Mouse (Mus musculus): ENCODE results near the gene Cope. TPM values are rescaled to one million over a fixed set of nuclear protein-coding genes. Genes with fewer than 3 reads are reported as not detected.

Gene Cope
- polyA plus RNA-seq, 1 experiment from 2014 or later, result 268 TPM

DNA sequence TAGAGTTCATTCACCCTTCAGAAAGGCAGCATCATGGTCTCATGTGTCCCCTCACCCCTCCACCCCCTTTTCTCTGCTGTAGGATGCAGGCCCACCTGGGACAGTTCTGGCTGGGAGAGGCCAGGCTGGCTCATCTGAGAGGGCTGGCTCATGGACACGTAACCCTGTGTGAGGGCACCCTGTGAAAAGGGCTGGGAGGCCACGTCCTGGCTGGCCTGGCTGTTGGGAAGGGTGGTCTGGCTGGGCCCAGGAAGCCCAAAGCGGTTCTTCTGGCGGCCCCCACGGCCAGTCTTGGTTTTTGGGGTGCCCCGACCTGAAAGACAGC, 30.5 kb downstream of the Cope start:
- WGBS, result 96% methylated on average over 6 of the region's 6 CpGs
- no peak for ATAC-seq
- Histone ChIP-seq H3K4me3 (ENCODE audit: low read depth, low read length) (no peak overlapping the region), H3K27ac (ENCODE audit: low read length) (no peak overlapping the region), H3K4me1 (ENCODE audit: control insufficient read depth, insufficient read depth, low read length) (peaks cover 10% of the 10 kb centered on the region), H3K9ac (ENCODE audit: low read depth, low read length) (no peak overlapping the region), H3K4me2 (ENCODE audit: low read length) (no peak overlapping the region), H3K9me3 (replicated peaks; ENCODE audit: control insufficient read depth, low read length, poor library complexity, severe bottlenecking) (no peaks in the 10 kb centered on the region), H3K27me3 (ENCODE audit: control insufficient read depth, insufficient read depth, low read depth, low read length) (no peaks in the 10 kb centered on the region), H3K36me3 (ENCODE audit: control insufficient read depth, insufficient read depth, low read length) (peaks cover 67% of the 10 kb centered on the region)

DNA sequence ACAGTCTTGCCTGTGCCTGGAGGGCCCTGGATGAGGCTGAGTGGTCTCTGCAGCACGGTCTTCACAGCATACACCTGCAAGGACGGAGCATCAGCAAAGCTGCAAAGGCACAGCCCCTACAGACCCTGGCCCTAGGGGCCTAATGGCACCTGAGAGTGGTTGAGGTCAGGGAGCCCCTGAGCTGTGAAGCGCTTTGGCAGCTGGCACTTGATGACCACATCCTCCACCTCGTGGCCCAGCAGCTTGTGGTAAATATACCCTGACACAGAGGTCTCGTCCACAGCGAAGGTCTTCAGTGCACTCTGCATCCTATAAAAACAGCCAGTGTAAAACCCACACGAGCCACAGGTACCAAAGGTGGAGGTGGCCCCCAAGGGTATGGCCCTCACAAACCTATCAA, 36.6 kb downstream of the Cope start:
- no peaks in the 10 kb centered on the region for H3K27me3 ChIP-seq (ENCODE audit: control insufficient read depth, insufficient read depth, low read depth, low read length)
- no peaks in the 10 kb centered on the region for H3K4me1 ChIP-seq (ENCODE audit: control insufficient read depth, insufficient read depth, low read length)
- no peak overlapping the region for H3K4me2 ChIP-seq (ENCODE audit: low read length)
- H3K9ac ChIP-seq (ENCODE audit: low read depth, low read length), result no peak overlapping the region
- WGBS, result 93% methylated on average over 7 of the region's 7 CpGs
- no peak overlapping the region for H3K27ac ChIP-seq (ENCODE audit: low read length)
- peaks cover 71% of the 10 kb centered on the region for H3K36me3 ChIP-seq (ENCODE audit: control insufficient read depth, insufficient read depth, low read length)
- H3K4me3 ChIP-seq (ENCODE audit: low read depth, low read length), result no peak overlapping the region
- ATAC-seq, result no peak
- H3K9me3 ChIP-seq (replicated peaks; ENCODE audit: control insufficient read depth, low read length, poor library complexity, severe bottlenecking), result no peaks in the 10 kb centered on the region

DNA sequence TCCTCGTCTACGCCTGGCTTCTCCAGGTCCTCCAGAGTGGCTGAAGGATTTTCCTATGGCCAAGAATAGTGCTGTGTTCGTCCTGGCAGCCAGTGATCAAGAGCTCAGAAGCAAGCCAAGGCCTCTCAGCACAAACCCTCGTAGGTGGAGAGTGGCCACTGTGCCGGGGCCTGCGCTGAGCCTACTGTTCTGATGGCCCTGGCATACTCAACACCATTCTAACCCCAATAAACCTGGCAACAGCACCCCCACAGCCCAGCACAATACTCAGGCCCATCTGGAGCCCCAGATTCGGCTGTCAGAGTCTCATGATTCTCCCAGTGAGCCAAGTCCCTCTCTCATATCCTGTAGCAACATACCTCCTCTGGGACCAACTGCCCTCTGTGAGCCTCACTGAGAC, 38.3 kb downstream of the Cope start:
- Histone ChIP-seq H3K27ac (ENCODE audit: low read length) (no peak overlapping the region), H3K4me3 (ENCODE audit: low read depth, low read length) (no peak overlapping the region), H3K4me1 (ENCODE audit: control insufficient read depth, insufficient read depth, low read length) (no peaks in the 10 kb centered on the region), H3K27me3 (ENCODE audit: control insufficient read depth, insufficient read depth, low read depth, low read length) (no peaks in the 10 kb centered on the region), H3K4me2 (ENCODE audit: low read length) (no peak overlapping the region), H3K36me3 (ENCODE audit: control insufficient read depth, insufficient read depth, low read length) (peaks cover 56% of the 10 kb centered on the region), H3K9ac (ENCODE audit: low read depth, low read length) (no peak overlapping the region), H3K9me3 (replicated peaks; ENCODE audit: control insufficient read depth, low read length, poor library complexity, severe bottlenecking) (no peaks in the 10 kb centered on the region)
- WGBS, result 90% methylated on average over 7 of the region's 7 CpGs
- no peak for ATAC-seq

DNA sequence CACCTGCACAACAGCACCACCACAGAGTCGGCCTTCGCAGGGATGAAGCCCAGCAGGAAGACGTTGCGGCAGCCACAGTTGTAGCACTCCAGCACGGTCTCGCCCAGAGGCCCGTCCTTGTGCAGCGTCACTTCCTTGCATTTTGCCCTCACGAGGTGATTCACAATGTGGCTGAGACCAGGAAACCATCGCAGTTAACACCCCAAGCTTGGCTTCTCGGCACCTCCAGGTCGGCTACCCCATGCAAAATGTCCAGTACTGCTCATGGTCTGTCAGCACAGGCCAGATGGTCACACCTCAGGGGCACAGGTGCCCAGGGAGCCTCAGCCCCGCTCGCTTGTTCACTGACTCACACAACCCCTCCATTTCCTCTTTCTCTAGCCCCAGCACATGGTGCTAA, 39.7 kb downstream of the Cope start:
- no peaks in the 10 kb centered on the region for H3K4me1 ChIP-seq (ENCODE audit: control insufficient read depth, insufficient read depth, low read length)
- H3K36me3 ChIP-seq (ENCODE audit: control insufficient read depth, insufficient read depth, low read length), result peaks cover 47% of the 10 kb centered on the region
- H3K9ac ChIP-seq (ENCODE audit: low read depth, low read length), result no peak overlapping the region
- no peak overlapping the region for H3K4me3 ChIP-seq (ENCODE audit: low read depth, low read length)
- 91% methylated on average over 14 of the region's 14 CpGs for WGBS
- H3K4me2 ChIP-seq (ENCODE audit: low read length), result no peak overlapping the region
- no peaks in the 10 kb centered on the region for H3K9me3 ChIP-seq (replicated peaks; ENCODE audit: control insufficient read depth, low read length, poor library complexity, severe bottlenecking)
- no peaks in the 10 kb centered on the region for H3K27me3 ChIP-seq (ENCODE audit: control insufficient read depth, insufficient read depth, low read depth, low read length)
- no peak overlapping the region for H3K27ac ChIP-seq (ENCODE audit: low read length)
- ATAC-seq, result no peak

DNA sequence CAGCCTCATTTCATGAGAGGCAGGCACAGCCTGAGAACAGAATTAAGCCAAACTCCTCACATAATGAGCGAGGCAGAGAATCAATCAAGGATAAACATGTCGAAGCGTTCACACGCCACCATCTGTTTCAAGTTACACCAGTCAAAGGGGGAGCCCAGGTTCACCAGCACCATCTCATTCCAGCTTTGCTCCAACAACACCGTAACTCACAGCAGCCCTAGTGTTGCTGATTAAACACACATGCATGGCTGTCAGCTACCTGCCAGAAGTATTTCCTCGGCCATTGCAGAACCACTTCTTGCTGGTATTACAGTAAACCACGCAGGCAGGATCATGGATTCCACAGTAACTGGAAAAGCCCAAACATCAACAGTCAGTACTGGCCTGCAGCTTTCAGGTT, 40.8 kb downstream of the Cope start:
- no peaks in the 10 kb centered on the region for H3K9me3 ChIP-seq (replicated peaks; ENCODE audit: control insufficient read depth, low read length, poor library complexity, severe bottlenecking)
- H3K27ac ChIP-seq (ENCODE audit: low read length), result no peak overlapping the region
- H3K4me3 ChIP-seq (ENCODE audit: low read depth, low read length), result no peak overlapping the region
- peaks cover 36% of the 10 kb centered on the region for H3K36me3 ChIP-seq (ENCODE audit: control insufficient read depth, insufficient read depth, low read length)
- no peaks in the 10 kb centered on the region for H3K27me3 ChIP-seq (ENCODE audit: control insufficient read depth, insufficient read depth, low read depth, low read length)
- H3K4me1 ChIP-seq (ENCODE audit: control insufficient read depth, insufficient read depth, low read length), result no peaks in the 10 kb centered on the region
- no peak overlapping the region for H3K9ac ChIP-seq (ENCODE audit: low read depth, low read length)
- no peak overlapping the region for H3K4me2 ChIP-seq (ENCODE audit: low read length)
- ATAC-seq, result no peak
- 90% methylated on average over 7 of the region's 7 CpGs for WGBS

- no peak overlapping the region for H3K9ac ChIP-seq (ENCODE audit: low read depth, low read length)
- no peak overlapping the region for H3K4me3 ChIP-seq (ENCODE audit: low read depth, low read length)
- WGBS, result 62% methylated on average over 6 of the region's 6 CpGs
- H3K27me3 ChIP-seq (ENCODE audit: control insufficient read depth, insufficient read depth, low read depth, low read length), result no peaks in the 10 kb centered on the region
- H3K9me3 ChIP-seq (replicated peaks; ENCODE audit: control insufficient read depth, low read length, poor library complexity, severe bottlenecking), result no peaks in the 10 kb centered on the region
- ATAC-seq, result peak; percentile 66; the same call in 1 of the 2 replicates
- no peak overlapping the region for H3K4me2 ChIP-seq (ENCODE audit: low read length)
- H3K4me1 ChIP-seq (ENCODE audit: control insufficient read depth, insufficient read depth, low read length), result no peaks in the 10 kb centered on the region
- H3K36me3 ChIP-seq (ENCODE audit: control insufficient read depth, insufficient read depth, low read length), result peaks cover 30% of the 10 kb centered on the region
- no peak overlapping the region for H3K27ac ChIP-seq (ENCODE audit: low read length)
These were observed 41.4 kb downstream of the Cope start for GRCm38 (mm10) chr8:70343696-70344095.

DNA sequence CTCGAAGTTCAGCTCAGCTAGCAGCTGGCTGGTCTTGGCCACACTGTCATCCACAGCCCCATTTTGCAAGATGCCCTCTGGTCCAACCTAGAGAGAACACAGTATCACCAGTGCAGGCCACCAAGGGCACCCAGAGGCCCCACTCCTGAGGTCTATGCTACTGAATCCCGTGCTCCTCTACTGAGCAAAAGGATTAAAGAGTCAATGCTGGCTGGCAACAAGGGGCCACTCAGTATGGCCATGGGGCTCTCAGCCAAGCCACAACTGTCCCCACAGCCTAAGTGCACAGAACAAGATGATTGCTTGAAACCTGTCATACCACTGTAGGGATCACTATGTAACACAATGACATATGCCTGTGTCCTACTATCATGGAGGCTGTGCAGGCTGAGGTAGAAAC, 42.0 kb downstream of the Cope start:
- H3K9me3 ChIP-seq (replicated peaks; ENCODE audit: control insufficient read depth, low read length, poor library complexity, severe bottlenecking), result no peaks in the 10 kb centered on the region
- no peak overlapping the region for H3K4me2 ChIP-seq (ENCODE audit: low read length)
- H3K27me3 ChIP-seq (ENCODE audit: control insufficient read depth, insufficient read depth, low read depth, low read length), result no peaks in the 10 kb centered on the region
- 0 out of 2 replicates have a peak, but pooled peaks have one; percentile 3 for ATAC-seq
- H3K4me1 ChIP-seq (ENCODE audit: control insufficient read depth, insufficient read depth, low read length), result peaks cover 3% of the 10 kb centered on the region; the same call in 1 of the 2 replicates
- H3K27ac ChIP-seq (ENCODE audit: low read length), result no peak overlapping the region
- no peak overlapping the region for H3K4me3 ChIP-seq (ENCODE audit: low read depth, low read length)
- whole genome bisulfite sequencing, result 90% methylated on average over 2 of the region's 2 CpGs
- no peak overlapping the region for H3K9ac ChIP-seq (ENCODE audit: low read depth, low read length)
- H3K36me3 ChIP-seq (ENCODE audit: control insufficient read depth, insufficient read depth, low read length), result peaks cover 27% of the 10 kb centered on the region

DNA sequence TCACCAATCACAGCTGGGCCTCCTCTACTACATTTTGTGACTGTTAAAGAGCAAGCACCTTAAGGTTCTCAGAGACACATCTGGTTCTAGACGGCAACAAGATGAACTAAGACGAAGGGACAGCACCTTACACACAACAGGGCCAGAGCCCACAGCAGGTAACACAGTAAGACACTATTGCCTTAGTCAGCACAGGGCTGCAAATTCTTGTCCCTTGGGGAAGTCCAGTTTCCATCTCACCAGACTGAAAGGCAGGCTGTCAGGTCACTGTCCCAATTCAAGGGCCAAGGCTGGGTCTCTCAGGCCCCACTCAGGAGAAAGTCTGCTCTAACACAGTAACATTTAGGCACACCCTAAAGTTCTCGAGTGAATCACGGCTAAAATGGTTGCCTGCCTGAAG, 45.1 kb downstream of the Cope start:
- H3K4me1 ChIP-seq (ENCODE audit: control insufficient read depth, insufficient read depth, low read length), result peaks cover 31% of the 10 kb centered on the region
- WGBS, result 92% methylated on average over 4 of the region's 4 CpGs
- H3K27me3 ChIP-seq (ENCODE audit: control insufficient read depth, insufficient read depth, low read depth, low read length), result no peaks in the 10 kb centered on the region
- H3K27ac ChIP-seq (ENCODE audit: low read length), result no peak overlapping the region
- no peaks in the 10 kb centered on the region for H3K9me3 ChIP-seq (replicated peaks; ENCODE audit: control insufficient read depth, low read length, poor library complexity, severe bottlenecking)
- H3K9ac ChIP-seq (ENCODE audit: low read depth, low read length), result no peak overlapping the region
- H3K4me3 ChIP-seq (ENCODE audit: low read depth, low read length), result no peak overlapping the region
- H3K36me3 ChIP-seq (ENCODE audit: control insufficient read depth, insufficient read depth, low read length), result peaks cover 4% of the 10 kb centered on the region
- no peak overlapping the region for H3K4me2 ChIP-seq (ENCODE audit: low read length)
- no peak for ATAC-seq

DNA sequence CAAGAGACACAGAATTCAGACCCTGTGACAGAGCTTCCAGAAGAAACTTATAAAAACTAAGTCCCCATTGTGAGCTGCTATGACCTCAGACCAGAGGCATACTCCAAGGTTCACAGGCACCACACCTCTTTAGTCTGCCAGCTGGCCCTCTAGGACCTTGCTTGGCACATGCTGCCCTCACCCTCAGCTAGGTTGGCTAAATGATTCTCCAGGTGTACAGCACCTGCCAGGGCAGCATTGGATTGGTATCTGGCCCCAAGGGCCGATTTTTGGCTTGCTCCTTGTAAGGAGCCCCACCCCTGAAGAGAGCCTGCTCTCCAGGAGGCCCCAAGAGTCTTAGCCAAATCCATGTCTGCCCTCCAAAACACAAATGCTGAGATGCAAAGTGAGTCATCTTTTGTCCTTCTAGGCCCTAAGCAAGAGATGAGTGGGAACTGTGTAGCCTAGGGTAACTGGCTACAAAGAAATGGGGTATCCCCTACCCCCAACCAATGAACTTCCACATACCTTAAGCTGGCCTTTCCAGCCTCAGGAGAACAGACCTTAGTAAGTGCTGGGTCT, 45.6 kb downstream of the Cope start:
- WGBS, result 78% methylated on average over 1 of the region's 1 CpGs
- Histone ChIP-seq H3K27me3 (ENCODE audit: control insufficient read depth, insufficient read depth, low read depth, low read length) (no peaks in the 10 kb centered on the region), H3K4me1 (ENCODE audit: control insufficient read depth, insufficient read depth, low read length) (peaks cover 31% of the 10 kb centered on the region), H3K9ac (ENCODE audit: low read depth, low read length) (no peak overlapping the region), H3K36me3 (ENCODE audit: control insufficient read depth, insufficient read depth, low read length) (peaks cover 3% of the 10 kb centered on the region; the same call in 1 of the 2 replicates), H3K4me3 (ENCODE audit: low read depth, low read length) (no peak overlapping the region), H3K9me3 (replicated peaks; ENCODE audit: control insufficient read depth, low read length, poor library complexity, severe bottlenecking) (no peaks in the 10 kb centered on the region), H3K4me2 (ENCODE audit: low read length) (no peak overlapping the region), H3K27ac (ENCODE audit: low read length) (no peak overlapping the region)
- no peak for ATAC-seq
